Mouse (Mus musculus) limb, embryonic 14.5 days (tissue): ENCODE measurements at regions not wholly inside any gene's neighbourhood (a gene's known extent, or its start where the extent isn't known, plus 50 kb on each side); places are given as distances from the start of the nearest gene placed in this dataset.
A peak's percentile ranks its signal among the peaks of the same experiment; 100 is the strongest.

Experiments used
- ATAC-seq: fragments of 200-750 bp; cut with Nextera tagmentation; 2 replicates; pipeline ENCODE4 v1.8.0; 2017; ENCODE audit warnings: low read depth, moderate number of reproducible peaks, moderate TSS enrichment; ENCODE audit not compliant: low FRiP score
- DNase-seq: peaks from one replicate; pipeline ENCODE4 v3.0.0-alpha.2; 2015; ENCODE audit warnings: low spot score
- H3K27ac ChIP-seq: fragments of 300-500 bp; sonication (generic); replicated peaks from 2 replicates; pipeline ENCODE4 v1.5.1; 2014; ENCODE audit warnings: low read depth, mild to moderate bottlenecking, low read length, moderate library complexity, mixed read lengths
- H3K27me3 ChIP-seq: fragments of 300-500 bp; sonication (generic); 2 replicates; pipeline ENCODE4 v1.6.1; 2014; ENCODE audit warnings: low read length, mixed read lengths; ENCODE audit not compliant: control insufficient read depth, insufficient read depth
- H3K36me3 ChIP-seq: fragments of 300-500 bp; sonication (generic); 2 replicates; pipeline ENCODE4 v1.6.1; 2014; ENCODE audit warnings: mild to moderate bottlenecking, low read length, moderate library complexity, mixed read lengths; ENCODE audit not compliant: control insufficient read depth, insufficient read depth
- H3K4me1 ChIP-seq: fragments of 300-500 bp; sonication (generic); 2 replicates; pipeline ENCODE4 v1.6.1; 2014; ENCODE audit warnings: antibody characterized with exemption, low read length, mixed read lengths; ENCODE audit not compliant: control insufficient read depth, insufficient read depth
- H3K4me2 ChIP-seq: fragments of 300-500 bp; sonication (generic); replicated peaks from 2 replicates; pipeline ENCODE4 v1.6.1; 2014; ENCODE audit warnings: low read depth, mild to moderate bottlenecking, low read length, moderate library complexity; ENCODE audit not compliant: severe bottlenecking
- H3K4me3 ChIP-seq: fragments of 300-500 bp; sonication (generic); replicated peaks from 2 replicates; pipeline ENCODE4 v1.5.1; 2014; ENCODE audit warnings: low read length
- H3K9ac ChIP-seq: fragments of 300-500 bp; sonication (generic); 2 replicates; pipeline ENCODE4 v1.6.1; 2014; ENCODE audit warnings: mild to moderate bottlenecking, low read depth, low read length, moderate library complexity; ENCODE audit not compliant: severe bottlenecking
- H3K9me3 ChIP-seq: fragments of 300-500 bp; sonication (generic); 2 replicates; pipeline ENCODE4 v1.6.1; 2016; ENCODE audit warnings: low read length; ENCODE audit not compliant: control insufficient read depth
- POLR2A ChIP-seq: fragments of 200-500 bp; IDR thresholded peaks from 2 replicates; pipeline ENCODE4 v1.8.0; 2012; ENCODE audit warnings: inconsistent platforms, mild to moderate bottlenecking, moderate library complexity, borderline replicate concordance; ENCODE audit not compliant: insufficient read depth, insufficient read length; ENCODE audit errors: extremely low read depth
- WGBS: fragments of 180-500 bp; shearing (Covaris S2); extraction: QIAGEN DNeasy Blood & Tissue Kit; methylation state at CpG from one replicate; pipeline ENCODE4 v1.1.7; 2014; 5-methylcytosine and 5-hydroxymethylcytosine counted together

DNA sequence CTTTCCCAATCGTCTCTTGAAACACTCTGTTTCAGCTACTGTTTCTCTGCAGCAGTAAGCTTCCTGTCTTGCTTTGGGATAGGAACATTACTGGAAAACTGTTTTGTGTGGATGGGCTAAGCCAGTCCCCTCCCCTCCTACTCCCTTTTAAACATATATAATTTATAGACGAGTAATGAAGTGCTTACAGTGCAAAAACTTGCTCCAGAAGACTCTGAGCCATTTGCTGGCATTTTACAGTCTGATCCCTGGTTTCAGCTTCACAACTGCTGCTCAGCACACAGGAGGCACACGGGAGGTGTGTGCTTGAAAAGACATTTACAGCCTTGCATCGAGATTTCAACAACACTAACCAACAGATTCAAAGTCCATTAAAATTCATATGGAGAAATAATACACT, 534.6 kb downstream of the Nfib start:
- TF ChIP-seq POLR2A, result no peak
- DNase-seq, result peak; percentile 24
- Histone ChIP-seq H3K4me3 (no peak overlapping the region), H3K36me3 (no peaks in the 10 kb centered on the region), H3K9ac (no peak overlapping the region), H3K27me3 (no peaks in the 10 kb centered on the region), H3K4me2 (no peak overlapping the region), H3K9me3 (no peaks in the 10 kb centered on the region), H3K4me1 (peaks cover 35% of the 10 kb centered on the region), H3K27ac (peak overlapping the region; percentile 56; the same call in 1 of the 2 replicates)
- WGBS, result 20% methylated on average over 4 of the region's 4 CpGs
- peak; percentile 62 for ATAC-seq

DNA sequence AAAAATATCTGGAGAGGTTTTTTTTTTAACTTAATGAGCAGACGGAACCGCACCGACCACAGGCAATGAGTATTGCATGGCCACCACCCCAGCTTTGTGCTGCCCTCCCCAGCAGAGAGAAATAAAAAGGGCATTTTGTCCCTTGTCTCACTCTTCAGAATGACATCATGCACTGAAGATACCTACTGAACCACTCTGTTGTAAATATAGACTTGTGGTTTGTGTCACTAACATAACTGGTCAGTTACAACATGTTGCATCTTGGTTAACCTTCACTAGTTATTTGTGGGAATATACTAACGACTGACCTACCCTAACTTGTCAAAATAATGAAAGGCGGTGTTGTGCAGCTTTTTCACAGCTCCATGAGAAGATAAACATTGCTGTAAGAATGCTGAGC, 537.5 kb downstream of the Nfib start:
- DNase-seq, result no peak
- Histone ChIP-seq H3K9ac (no peak overlapping the region), H3K36me3 (no peaks in the 10 kb centered on the region), H3K27me3 (no peaks in the 10 kb centered on the region), H3K4me2 (no peak overlapping the region), H3K4me1 (peaks cover 17% of the 10 kb centered on the region; the same call in 1 of the 2 replicates), H3K4me3 (no peak overlapping the region), H3K27ac (no peak overlapping the region), H3K9me3 (no peaks in the 10 kb centered on the region)
- TF ChIP-seq POLR2A, result no peak
- WGBS, result 45% methylated on average over 5 of the region's 5 CpGs
- ATAC-seq, result no peak

DNA sequence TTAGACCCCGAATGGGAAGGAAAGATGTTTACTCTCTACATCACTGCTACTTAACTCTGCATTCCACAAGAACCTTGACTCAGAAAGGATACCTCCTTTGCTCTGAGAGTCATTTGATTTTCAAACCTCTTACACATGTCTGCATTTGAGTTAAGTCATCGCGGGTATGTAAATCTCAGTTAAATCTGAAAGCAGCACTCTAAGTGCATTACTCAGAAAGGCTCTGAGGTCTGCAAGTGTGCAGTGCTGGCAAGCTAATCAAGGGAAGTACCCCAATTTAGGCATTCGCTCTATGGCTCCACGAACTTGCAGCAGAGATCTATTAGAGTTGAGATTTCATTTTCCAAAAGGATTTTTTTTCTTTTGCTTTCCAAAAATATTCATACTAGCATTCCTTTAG, 538.2 kb downstream of the Nfib start:
- no peaks in the 10 kb centered on the region for H3K36me3 ChIP-seq
- TF ChIP-seq POLR2A, result no peak
- H3K4me3 ChIP-seq, result no peak overlapping the region
- WGBS, result 61% methylated on average over 5 of the region's 5 CpGs
- no peak overlapping the region for H3K27ac ChIP-seq
- peaks cover 14% of the 10 kb centered on the region; the same call in 1 of the 2 replicates for H3K4me1 ChIP-seq
- H3K9ac ChIP-seq, result no peak overlapping the region
- DNase-seq (no peak), ATAC-seq (no peak)
- H3K9me3 ChIP-seq, result no peaks in the 10 kb centered on the region
- no peaks in the 10 kb centered on the region for H3K27me3 ChIP-seq
- H3K4me2 ChIP-seq, result no peak overlapping the region

DNA sequence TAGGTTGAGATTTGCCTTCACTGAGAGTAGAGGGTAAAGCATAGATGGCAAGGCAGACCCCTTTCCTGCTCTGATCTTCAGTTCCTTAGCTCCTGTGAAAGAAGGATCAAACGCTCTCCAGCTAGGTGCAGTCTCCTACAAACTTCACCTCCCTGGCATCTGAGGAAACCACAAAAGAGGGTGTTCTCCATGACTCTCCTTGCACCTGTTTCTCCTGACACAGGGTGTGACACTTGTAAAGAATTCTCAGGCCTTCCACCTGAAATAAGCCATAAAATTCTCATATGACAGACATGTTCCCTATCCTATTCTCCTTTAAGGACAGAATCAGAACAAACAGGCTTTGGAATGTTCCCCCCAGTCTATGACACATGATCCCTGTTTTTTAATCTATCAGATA, 538.7 kb downstream of the Nfib start:
- H3K36me3 ChIP-seq, result no peaks in the 10 kb centered on the region
- no peaks in the 10 kb centered on the region for H3K27me3 ChIP-seq
- no peak overlapping the region for H3K27ac ChIP-seq
- H3K4me2 ChIP-seq, result no peak overlapping the region
- DNase-seq (no peak), ATAC-seq (no peak)
- H3K4me3 ChIP-seq, result no peak overlapping the region
- H3K9ac ChIP-seq, result no peak overlapping the region
- H3K4me1 ChIP-seq, result peaks cover 14% of the 10 kb centered on the region; the same call in 1 of the 2 replicates
- WGBS, result 73% methylated on average over 1 of the region's 1 CpGs
- TF ChIP-seq POLR2A, result no peak
- no peaks in the 10 kb centered on the region for H3K9me3 ChIP-seq

DNA sequence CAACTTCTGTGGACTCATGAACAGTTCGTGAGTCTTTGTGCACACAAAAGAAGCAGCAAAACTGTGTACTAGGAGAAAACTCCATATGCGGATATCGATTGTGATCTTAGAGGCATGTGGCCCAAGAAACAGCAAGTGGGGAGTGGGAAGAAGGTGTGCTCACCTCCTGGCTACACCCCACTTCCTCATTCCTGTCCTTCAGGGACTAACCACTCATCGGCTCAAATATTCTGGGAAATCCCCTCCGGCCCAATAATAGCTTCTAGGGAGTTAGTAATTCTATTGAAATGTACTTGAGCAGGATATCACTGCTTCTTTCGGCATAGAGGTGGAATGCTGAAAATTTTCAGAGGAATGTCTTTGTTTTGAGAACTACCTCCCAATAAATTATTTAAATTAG, 539.5 kb downstream of the Nfib start:
- Histone ChIP-seq H3K9me3 (no peaks in the 10 kb centered on the region), H3K4me1 (peaks cover 12% of the 10 kb centered on the region; the same call in 1 of the 2 replicates), H3K36me3 (no peaks in the 10 kb centered on the region), H3K27me3 (no peaks in the 10 kb centered on the region), H3K27ac (no peak overlapping the region), H3K9ac (no peak overlapping the region), H3K4me2 (no peak overlapping the region), H3K4me3 (no peak overlapping the region)
- TF ChIP-seq POLR2A, result no peak
- no peak for DNase-seq
- WGBS, result 67% methylated on average over 6 of the region's 6 CpGs
- ATAC-seq, result no peak

DNA sequence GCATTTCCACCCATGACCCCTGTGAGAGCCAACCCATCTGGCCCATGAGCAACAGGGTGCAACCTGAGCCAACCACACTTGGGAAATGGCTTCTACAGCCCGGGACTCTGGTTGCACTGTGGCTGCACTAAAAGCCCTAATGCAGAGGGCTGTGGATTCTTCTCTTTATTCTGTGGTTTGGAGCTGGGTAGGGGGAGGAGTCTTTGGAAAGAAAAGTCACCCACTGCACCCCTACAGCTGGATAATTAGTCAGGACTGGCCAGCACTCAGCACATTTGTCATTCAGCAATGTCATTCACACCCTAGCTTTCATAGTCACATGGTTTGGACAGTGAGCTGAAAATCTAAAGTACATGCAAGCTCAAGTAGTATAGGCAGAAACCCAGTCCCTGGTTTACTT, 541.5 kb downstream of the Nfib start:
- no peak overlapping the region for H3K4me2 ChIP-seq

More for the DNA sequence above, 541.5 kb downstream of the Nfib start:
- Histone ChIP-seq H3K27ac (no peak overlapping the region), H3K36me3 (no peaks in the 10 kb centered on the region), H3K4me3 (no peak overlapping the region), H3K9me3 (no peaks in the 10 kb centered on the region), H3K27me3 (no peaks in the 10 kb centered on the region), H3K9ac (no peak overlapping the region), H3K4me1 (0 out of 2 replicates have a peak, but pooled peaks cover 3% of the 10 kb centered on the region)
- no peak for TF ChIP-seq POLR2A
- WGBS, result 21% methylated on average over 1 of the region's 1 CpGs
- DNase-seq, result no peak
- ATAC-seq, result no peak
